Mouse (Mus musculus) lung, postnatal 4 days (tissue): ENCODE data around the gene Olfr317.
"Not testable (repeated sequence)": the region's sequence is repeated elsewhere in the genome, so short reads cannot be mapped to it uniquely, and the experiment has no call there.

Experiments used
- DNase-seq, 2 experiments: peaks; one replicate each; pipeline ENCODE4 v3.0.0; 2021

Olfr317 gene

DNA sequence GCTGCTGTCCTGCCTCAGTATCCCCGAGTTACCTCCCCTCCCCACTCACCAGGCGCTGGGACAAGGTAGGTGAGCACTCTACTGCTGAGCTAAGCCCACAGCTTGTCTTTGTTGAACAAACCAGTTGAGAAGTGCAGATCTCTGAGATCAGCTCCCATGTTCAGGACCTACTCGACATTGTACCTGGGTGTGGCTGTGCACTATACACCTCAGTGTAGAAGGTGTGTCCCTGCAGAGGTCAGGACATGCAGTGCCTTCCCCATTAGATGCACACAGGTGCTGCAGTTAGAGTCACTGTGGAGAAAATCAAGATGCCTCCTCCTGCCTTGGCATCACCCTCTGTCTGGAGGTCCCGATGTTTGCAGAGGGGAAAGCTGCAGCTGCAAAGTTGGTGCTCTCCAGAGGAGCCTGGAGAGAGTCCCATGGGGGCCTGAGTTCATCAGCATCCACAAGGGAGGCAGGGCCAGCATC, at the start of gene Olfr317:
Gene Olfr317 (minus strand): TSS at position 421 of the 471 bp plus-strand sequence.
- DNase-seq = no peak

GRCm38 (mm10) chr11:58788346-58788745, 49.3 kb upstream of the Olfr317 start:
- DNase-seq = no peak

DNA sequence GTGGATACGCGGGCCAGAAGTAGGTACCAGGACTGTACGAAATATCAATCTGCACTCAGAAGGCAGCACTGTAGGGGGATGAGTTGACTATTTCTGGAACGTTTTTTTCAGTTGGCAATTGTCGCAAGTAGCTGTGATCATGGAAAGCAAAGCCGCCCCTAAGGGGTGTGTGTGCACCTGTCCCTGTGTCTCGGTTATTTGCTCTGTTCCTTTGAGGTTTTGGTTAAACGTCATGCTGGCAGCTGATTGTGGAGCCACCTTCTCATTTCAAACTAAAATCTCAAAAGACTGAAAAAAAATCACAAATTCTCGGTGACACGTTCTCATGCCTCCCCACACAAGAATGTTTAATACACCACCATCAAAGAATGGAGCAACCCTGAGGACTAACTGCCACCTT, 48.6 kb upstream of the Olfr317 start:
- no peak for DNase-seq

DNA sequence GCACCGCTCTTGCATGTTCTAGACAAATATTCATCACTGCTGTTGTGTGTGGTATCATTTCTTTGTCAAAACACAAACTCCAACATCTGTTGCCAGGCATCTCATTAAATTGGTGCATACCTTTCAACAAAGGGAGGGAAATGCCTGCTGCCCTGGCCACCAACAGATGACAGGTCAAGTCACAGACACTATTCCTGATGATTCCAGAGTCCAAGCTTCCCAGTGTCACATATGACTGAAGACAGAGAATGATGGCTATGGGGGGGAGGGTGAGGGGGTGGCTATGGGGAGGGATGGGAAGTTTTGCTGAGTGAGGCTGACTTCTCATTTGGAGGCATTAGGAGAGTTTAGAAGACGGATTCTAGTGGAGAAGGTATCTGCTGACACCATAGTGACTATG, 45.2 kb upstream of the Olfr317 start:
- no peak for DNase-seq

- no peak for DNase-seq
Observed at GRCm38 (mm10) chr11:58782480-58783089, 43.6 kb upstream of the Olfr317 start, which contains the start of gene Olfr314. TSS of gene Olfr314 (plus strand) at chr11:58782952.

DNA sequence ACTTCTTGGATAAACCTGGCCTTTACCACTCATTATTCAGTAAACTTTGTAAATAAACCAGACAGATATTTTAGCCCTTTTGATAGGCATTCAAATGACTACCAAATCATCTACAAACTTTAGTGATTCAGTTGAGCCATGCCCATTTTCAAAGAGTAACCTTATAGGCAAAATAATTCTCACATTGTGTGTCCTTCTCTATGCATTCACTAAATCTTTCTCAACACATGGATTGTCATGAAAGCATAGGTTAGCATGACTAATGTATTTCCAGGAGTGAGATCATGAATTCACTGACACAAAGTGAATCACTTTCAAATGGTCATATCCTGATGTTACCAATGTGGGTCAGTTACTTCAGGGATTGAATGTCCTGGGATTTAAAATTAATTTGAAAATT, 33.9 kb upstream of the Olfr317 start, which contains the start of gene Olfr315:
Gene Olfr315 (plus strand): TSS at position 301 of the 400 bp plus-strand sequence.
- DNase-seq = no peak

- no peak for DNase-seq
Observed at GRCm38 (mm10) chr11:58752434-58752833, 13.4 kb upstream of the Olfr317 start, which contains the start of gene Olfr316. TSS of gene Olfr316 (plus strand) at chr11:58752734.

DNA sequence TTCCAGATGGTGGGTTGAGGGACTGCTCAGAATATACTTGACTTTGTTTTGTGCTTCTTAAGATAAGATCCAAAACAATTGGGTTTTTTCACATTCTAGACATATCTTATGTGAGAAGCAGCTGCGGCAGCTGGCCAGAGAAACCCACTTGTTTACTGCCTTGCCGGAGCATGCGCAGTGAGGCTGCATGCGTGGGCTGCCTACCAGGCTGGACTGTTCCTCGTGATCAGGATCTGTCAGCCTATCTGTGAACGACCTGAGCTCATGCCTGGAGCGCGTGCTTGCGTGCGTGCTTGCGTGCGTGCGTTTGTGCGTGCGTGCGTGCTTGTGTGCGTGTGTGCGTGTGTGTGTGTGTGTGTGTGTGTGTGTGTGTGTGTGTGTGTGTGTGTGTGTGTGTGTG, 12.1 kb upstream of the Olfr317 start:
- DNase-seq = not testable (repeated sequence)

DNA sequence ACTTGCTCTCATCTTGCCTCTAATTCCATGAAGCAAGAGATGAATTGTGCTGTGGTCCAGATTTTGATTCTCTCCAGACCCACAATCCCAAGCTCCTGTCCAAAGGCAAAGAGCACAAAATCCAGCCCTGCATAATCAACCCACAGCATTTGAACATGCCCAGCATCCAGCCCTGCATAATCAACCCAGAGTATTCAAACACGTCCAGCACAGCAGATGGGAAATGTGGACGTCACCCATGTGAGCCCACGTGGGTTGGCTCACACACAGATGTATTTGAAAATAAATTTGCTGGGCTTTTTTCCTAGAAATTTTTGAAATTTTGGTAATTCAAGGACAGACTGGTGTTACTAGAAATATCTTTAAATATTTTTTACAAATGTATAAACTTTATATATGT, 5.6 kb downstream of the Olfr317 start:
- peak; percentile 5 to 38 for DNase-seq

- DNase-seq = not testable (repeated sequence)
Observed at GRCm38 (mm10) chr11:58727896-58728650, 10.9 kb downstream of the Olfr317 start.

- DNase-seq = no peak
Observed at GRCm38 (mm10) chr11:58723914-58724313, 15.1 kb downstream of the Olfr317 start, which contains the start of gene Olfr318. TSS of gene Olfr318 (minus strand) at chr11:58724014.

- DNase-seq = no peak
Observed at GRCm38 (mm10) chr11:58719701-58720100, 19.3 kb downstream of the Olfr317 start.

- DNase-seq = not testable (repeated sequence)
Observed at GRCm38 (mm10) chr11:58717723-58718122, 21.3 kb downstream of the Olfr317 start.

GRCm38 (mm10) chr11:58709086-58709485, 29.9 kb downstream of the Olfr317 start:
- no peak for DNase-seq

- no peak for DNase-seq
Observed at GRCm38 (mm10) chr11:58698862-58699261, 40.1 kb downstream of the Olfr317 start, which contains the start of gene Olfr319. TSS of gene Olfr319 (plus strand) at chr11:58699162.
